Mouse (Mus musculus): ENCODE data around the gene Cdh23. TPM values are rescaled to one million over a fixed set of nuclear protein-coding genes. Genes with fewer than 3 reads are reported as not detected.
A peak's percentile ranks its signal among the peaks of the same experiment; 100 is the strongest.

Cdh23 gene
- polyA plus RNA-seq, 1 experiment from 2014 or later, result 0.26 TPM

GRCm38 (mm10) chr10:60445031-60445593 lies 251.2 kb downstream of the Cdh23 start:
- WGBS, result 65% methylated on average over 8 of the region's 8 CpGs
- Histone ChIP-seq H3K36me3 (ENCODE audit: control insufficient read depth, insufficient read depth) (no peaks in the 10 kb centered on the region), H3K27me3 (replicated peaks; ENCODE audit: control insufficient read depth, insufficient read depth, low read length) (no peaks in the 10 kb centered on the region), H3K4me3 (ENCODE audit: low read depth, low read length) (no peak overlapping the region), H3K4me1 (replicated peaks; ENCODE audit: control insufficient read depth, insufficient read depth, low read length) (no peaks in the 10 kb centered on the region), H3K9me3 (ENCODE audit: control insufficient read depth) (no peaks in the 10 kb centered on the region), H3K9ac (ENCODE audit: low read depth, low read length) (no peak overlapping the region), H3K4me2 (replicated peaks; ENCODE audit: low read depth) (no peak overlapping the region), H3K27ac (ENCODE audit: low read depth, low read length) (no peak overlapping the region)
- no peak for TF ChIP-seq CTCF (IDR thresholded peaks at IDR 0.05; ENCODE audit: low read depth)
- no peak for ATAC-seq

- Histone ChIP-seq H3K9ac (ENCODE audit: low read depth, low read length) (no peak overlapping the region), H3K27me3 (replicated peaks; ENCODE audit: control insufficient read depth, insufficient read depth, low read length) (no peaks in the 10 kb centered on the region), H3K36me3 (ENCODE audit: control insufficient read depth, insufficient read depth) (no peaks in the 10 kb centered on the region), H3K27ac (ENCODE audit: low read depth, low read length) (no peak overlapping the region), H3K4me3 (ENCODE audit: low read depth, low read length) (no peak overlapping the region), H3K4me2 (replicated peaks; ENCODE audit: low read depth) (no peak overlapping the region), H3K4me1 (replicated peaks; ENCODE audit: control insufficient read depth, insufficient read depth, low read length) (no peaks in the 10 kb centered on the region), H3K9me3 (ENCODE audit: control insufficient read depth) (no peaks in the 10 kb centered on the region)
- ATAC-seq, result no peak
- TF ChIP-seq CTCF (IDR thresholded peaks at IDR 0.05; ENCODE audit: low read depth), result peak; percentile 48
- 2% methylated on average over 2 of the region's 2 CpGs for WGBS
Observed at GRCm38 (mm10) chr10:60443078-60443477, 253.2 kb downstream of the Cdh23 start.

GRCm38 (mm10) chr10:60442321-60442720 lies 254.0 kb downstream of the Cdh23 start:
- H3K9ac ChIP-seq (ENCODE audit: low read depth, low read length), result no peak overlapping the region
- no peaks in the 10 kb centered on the region for H3K9me3 ChIP-seq (ENCODE audit: control insufficient read depth)
- H3K4me3 ChIP-seq (ENCODE audit: low read depth, low read length), result no peak overlapping the region
- no peak for ATAC-seq
- H3K36me3 ChIP-seq (ENCODE audit: control insufficient read depth, insufficient read depth), result no peaks in the 10 kb centered on the region
- WGBS, result 73% methylated on average over 4 of the region's 4 CpGs
- H3K4me1 ChIP-seq (replicated peaks; ENCODE audit: control insufficient read depth, insufficient read depth, low read length), result no peaks in the 10 kb centered on the region
- H3K4me2 ChIP-seq (replicated peaks; ENCODE audit: low read depth), result no peak overlapping the region
- no peak overlapping the region for H3K27ac ChIP-seq (ENCODE audit: low read depth, low read length)
- no peak for TF ChIP-seq CTCF (IDR thresholded peaks at IDR 0.05; ENCODE audit: low read depth)
- H3K27me3 ChIP-seq (replicated peaks; ENCODE audit: control insufficient read depth, insufficient read depth, low read length), result no peaks in the 10 kb centered on the region

GRCm38 (mm10) chr10:60432679-60433078 lies 263.6 kb downstream of the Cdh23 start:
- Histone ChIP-seq H3K27ac (ENCODE audit: low read depth, low read length) (no peak overlapping the region), H3K4me2 (replicated peaks; ENCODE audit: low read depth) (no peak overlapping the region), H3K9ac (ENCODE audit: low read depth, low read length) (no peak overlapping the region), H3K9me3 (ENCODE audit: control insufficient read depth) (no peaks in the 10 kb centered on the region), H3K27me3 (replicated peaks; ENCODE audit: control insufficient read depth, insufficient read depth, low read length) (no peaks in the 10 kb centered on the region), H3K4me1 (replicated peaks; ENCODE audit: control insufficient read depth, insufficient read depth, low read length) (no peaks in the 10 kb centered on the region), H3K36me3 (ENCODE audit: control insufficient read depth, insufficient read depth) (no peaks in the 10 kb centered on the region), H3K4me3 (ENCODE audit: low read depth, low read length) (no peak overlapping the region)
- no peak for ATAC-seq
- 19% methylated on average over 4 of the region's 4 CpGs for WGBS
- TF ChIP-seq CTCF (IDR thresholded peaks at IDR 0.05; ENCODE audit: low read depth), result no peak

- H3K36me3 ChIP-seq (ENCODE audit: control insufficient read depth, insufficient read depth), result no peaks in the 10 kb centered on the region
- TF ChIP-seq CTCF (IDR thresholded peaks at IDR 0.05; ENCODE audit: low read depth), result no peak
- 60% methylated on average over 6 of the region's 6 CpGs for WGBS
- no peaks in the 10 kb centered on the region for H3K27me3 ChIP-seq (replicated peaks; ENCODE audit: control insufficient read depth, insufficient read depth, low read length)
- H3K9me3 ChIP-seq (ENCODE audit: control insufficient read depth), result no peaks in the 10 kb centered on the region
- H3K4me1 ChIP-seq (replicated peaks; ENCODE audit: control insufficient read depth, insufficient read depth, low read length), result no peaks in the 10 kb centered on the region
- no peak overlapping the region for H3K4me3 ChIP-seq (ENCODE audit: low read depth, low read length)
- no peak for ATAC-seq
- H3K4me2 ChIP-seq (replicated peaks; ENCODE audit: low read depth), result no peak overlapping the region
- no peak overlapping the region for H3K9ac ChIP-seq (ENCODE audit: low read depth, low read length)
- no peak overlapping the region for H3K27ac ChIP-seq (ENCODE audit: low read depth, low read length)
Observed at GRCm38 (mm10) chr10:60430591-60430990, 265.7 kb downstream of the Cdh23 start.

GRCm38 (mm10) chr10:60430001-60430400 lies 266.3 kb downstream of the Cdh23 start:
- no peaks in the 10 kb centered on the region for H3K36me3 ChIP-seq (ENCODE audit: control insufficient read depth, insufficient read depth)
- H3K9me3 ChIP-seq (ENCODE audit: control insufficient read depth), result no peaks in the 10 kb centered on the region
- no peak overlapping the region for H3K9ac ChIP-seq (ENCODE audit: low read depth, low read length)
- TF ChIP-seq CTCF (IDR thresholded peaks at IDR 0.05; ENCODE audit: low read depth), result no peak
- ATAC-seq, result no peak
- no peaks in the 10 kb centered on the region for H3K27me3 ChIP-seq (replicated peaks; ENCODE audit: control insufficient read depth, insufficient read depth, low read length)
- no peak overlapping the region for H3K27ac ChIP-seq (ENCODE audit: low read depth, low read length)
- H3K4me3 ChIP-seq (ENCODE audit: low read depth, low read length), result no peak overlapping the region
- 76% methylated on average over 10 of the region's 10 CpGs for WGBS
- H3K4me2 ChIP-seq (replicated peaks; ENCODE audit: low read depth), result no peak overlapping the region
- no peaks in the 10 kb centered on the region for H3K4me1 ChIP-seq (replicated peaks; ENCODE audit: control insufficient read depth, insufficient read depth, low read length)

- TF ChIP-seq CTCF (IDR thresholded peaks at IDR 0.05; ENCODE audit: low read depth), result no peak
- H3K4me3 ChIP-seq (ENCODE audit: low read depth, low read length), result no peak overlapping the region
- H3K4me1 ChIP-seq (replicated peaks; ENCODE audit: control insufficient read depth, insufficient read depth, low read length), result no peaks in the 10 kb centered on the region
- H3K9ac ChIP-seq (ENCODE audit: low read depth, low read length), result no peak overlapping the region
- WGBS, result 49% methylated on average over 7 of the region's 7 CpGs
- no peak overlapping the region for H3K27ac ChIP-seq (ENCODE audit: low read depth, low read length)
- H3K27me3 ChIP-seq (replicated peaks; ENCODE audit: control insufficient read depth, insufficient read depth, low read length), result no peaks in the 10 kb centered on the region
- ATAC-seq, result no peak
- no peaks in the 10 kb centered on the region for H3K9me3 ChIP-seq (ENCODE audit: control insufficient read depth)
- no peaks in the 10 kb centered on the region for H3K36me3 ChIP-seq (ENCODE audit: control insufficient read depth, insufficient read depth)
- no peak overlapping the region for H3K4me2 ChIP-seq (replicated peaks; ENCODE audit: low read depth)
Observed at GRCm38 (mm10) chr10:60422756-60423155, 273.5 kb downstream of the Cdh23 start.

Measured in intestine, postnatal 0 days (tissue).